Mouse (Mus musculus) gastrocnemius, postnatal 25 days (tissue): ENCODE measurements at regions not wholly inside any gene's neighbourhood (a gene's known extent, or its start where the extent isn't known, plus 50 kb on each side); places are given as distances from the start of the nearest gene placed in this dataset.
"Not testable (repeated sequence)": the region's sequence is repeated elsewhere in the genome, so short reads cannot be mapped to it uniquely, and the experiment has no call there.

ENCODE experiments used
- DNase-seq: peaks from one replicate; pipeline ENCODE4 v3.0.0; 2022

GRCm38 (mm10) chr2:109402556-109402955 is 122.0 kb upstream of the Mettl15 start:
- no peak for DNase-seq

- DNase-seq, result no peak
These were observed 123.7 kb upstream of the Mettl15 start for GRCm38 (mm10) chr2:109404262-109404661.

- DNase-seq, result no peak
These were observed 126.1 kb upstream of the Mettl15 start for GRCm38 (mm10) chr2:109406591-109407079.

- DNase-seq, result no peak
These were observed 139.6 kb upstream of the Mettl15 start for GRCm38 (mm10) chr2:109420098-109420497.

- DNase-seq, result no peak
These were observed 150.6 kb upstream of the Mettl15 start for GRCm38 (mm10) chr2:109431183-109431582.

- DNase-seq, result no peak
These were observed 162.1 kb upstream of the Mettl15 start for GRCm38 (mm10) chr2:109442551-109443120.

GRCm38 (mm10) chr2:109443521-109444066 is 163.0 kb upstream of the Mettl15 start:
- no peak for DNase-seq

GRCm38 (mm10) chr2:109462246-109462645 is 181.7 kb upstream of the Mettl15 start:
- DNase-seq, result not testable (repeated sequence)

- DNase-seq, result no peak
These were observed 190.2 kb upstream of the Bdnf start for GRCm38 (mm10) chr2:109484306-109484705.

- DNase-seq, result no peak
These were observed 186.9 kb upstream of the Bdnf start for GRCm38 (mm10) chr2:109487591-109487990.

GRCm38 (mm10) chr2:109502186-109502585 is 172.3 kb upstream of the Bdnf start:
- no peak for DNase-seq

- DNase-seq, result no peak
These were observed 169.6 kb upstream of the Bdnf start for GRCm38 (mm10) chr2:109504906-109505305.

GRCm38 (mm10) chr2:109510070-109510979 is 164.2 kb upstream of the Bdnf start:
- DNase-seq, result no peak

- DNase-seq, result no peak
These were observed 163.4 kb upstream of the Bdnf start for GRCm38 (mm10) chr2:109511142-109511541.

GRCm38 (mm10) chr2:109519261-109519660 is 155.2 kb upstream of the Bdnf start:
- DNase-seq, result no peak

GRCm38 (mm10) chr2:109520471-109520870 is 154.0 kb upstream of the Bdnf start:
- DNase-seq, result no peak

GRCm38 (mm10) chr2:109539519-109539918 is 135.0 kb upstream of the Bdnf start:
- DNase-seq, result no peak

GRCm38 (mm10) chr2:109546486-109547115 is 127.9 kb upstream of the Bdnf start:
- DNase-seq, result no peak

- DNase-seq, result peak; percentile 15
These were observed 119.9 kb upstream of the Bdnf start for GRCm38 (mm10) chr2:109554644-109555043.

GRCm38 (mm10) chr2:109559088-109560030 is 115.1 kb upstream of the Bdnf start:
- DNase-seq, result peak; percentile 13

GRCm38 (mm10) chr2:109562996-109563395 is 111.5 kb upstream of the Bdnf start:
- no peak for DNase-seq
